Mouse (Mus musculus): Measurements from ENCODE around the gene Gm17359. TPM values are rescaled to one million over a fixed set of nuclear protein-coding genes. Genes with fewer than 3 reads are reported as not detected.
A peak's percentile ranks its signal among the peaks of the same experiment; 100 is the strongest.

The Gm17359 gene
- polyA plus RNA-seq (2015; fragmentation: Nextera tagmentation; extraction: Ambion mirVana): not detected in 2 replicates

DNA sequence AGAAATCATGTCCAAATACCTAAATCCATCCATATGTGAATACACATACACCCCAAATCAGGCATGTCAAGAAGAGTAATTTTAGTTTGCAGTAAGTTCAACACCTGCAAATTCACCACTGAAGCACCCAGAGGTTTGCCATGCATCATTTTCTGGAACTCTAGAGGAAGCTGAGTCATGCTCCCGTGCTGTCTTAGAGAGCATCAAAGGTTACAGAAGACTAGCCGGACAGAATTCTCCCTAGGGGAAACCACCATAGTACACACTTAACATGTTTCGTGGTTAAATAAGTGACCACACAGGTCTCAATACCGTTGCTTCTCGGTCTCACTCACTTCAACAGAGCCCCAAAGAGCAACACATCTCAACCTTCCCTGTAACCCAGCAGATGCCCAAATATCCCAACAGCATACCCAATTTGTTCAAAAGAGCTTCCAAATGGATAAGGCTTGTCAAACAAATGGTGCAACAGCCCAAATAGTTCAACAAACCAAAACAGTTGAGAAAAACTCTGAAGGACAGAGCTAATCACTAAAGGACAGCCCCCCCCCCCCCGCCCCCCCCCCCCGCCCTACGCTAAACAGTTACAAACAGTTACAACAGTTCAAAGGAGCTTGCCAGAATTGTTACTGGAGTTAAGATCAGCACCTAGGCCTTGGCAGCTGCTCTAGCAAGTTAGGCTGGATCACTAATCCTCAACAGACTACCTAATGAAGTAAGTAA is at the start of gene Gm17359:
Gene Gm17359 (plus strand): TSS at position 618 of the 723 bp plus-strand sequence.
- no peaks in the 10 kb centered on the region for H3K27me3 ChIP-seq (replicated peaks; ENCODE audit: control insufficient read depth, insufficient read depth, low read length)
- H3K9ac ChIP-seq (ENCODE audit: low read depth, low read length): no peak within 1 kb of the TSS
- H3K4me2 ChIP-seq (ENCODE audit: low read length): no peak within 1 kb of the TSS
- H3K4me3 ChIP-seq (ENCODE audit: low read length): no peak within 1 kb of the TSS
- H3K4me1 ChIP-seq (ENCODE audit: control insufficient read depth, insufficient read depth, low read depth, low read length): no peaks in the 10 kb centered on the region
- H3K9me3 ChIP-seq (ENCODE audit: control insufficient read depth, low read length): no peaks in the 10 kb centered on the region
- H3K36me3 ChIP-seq (ENCODE audit: control insufficient read depth, insufficient read depth, low read length): no peaks in the 10 kb centered on the region
- H3K27ac ChIP-seq (ENCODE audit: low read depth, low read length): no peak within 1 kb of the TSS
- WGBS: 78% methylated on average over 8 of the region's 8 CpGs
- ATAC-seq: no peak

DNA sequence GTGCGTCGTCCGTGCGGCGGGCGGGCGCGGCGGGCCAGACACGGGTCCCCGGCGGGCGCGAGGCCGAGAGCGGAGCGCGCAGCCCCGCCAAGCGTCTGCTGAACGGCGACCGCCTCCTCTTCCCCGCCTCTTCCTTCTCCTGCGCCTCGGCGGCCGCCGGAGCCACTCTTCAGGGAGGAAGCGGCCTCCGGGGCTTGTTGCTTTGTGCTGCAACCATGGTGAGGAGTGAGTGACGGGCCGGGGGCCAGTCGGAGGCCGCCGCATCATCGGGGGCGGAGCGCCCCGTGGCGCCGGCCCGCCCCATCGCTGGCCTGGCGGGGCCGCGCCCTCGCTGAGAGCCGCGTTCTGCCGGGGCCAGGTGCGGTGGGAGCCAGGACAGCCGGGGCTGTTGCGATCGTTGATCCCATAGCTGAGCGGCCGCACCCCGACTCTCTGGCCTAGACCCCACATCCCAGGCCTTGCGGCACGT is 49.3 kb upstream of the Gm17359 start:
- no peaks in the 10 kb centered on the region for H3K36me3 ChIP-seq (ENCODE audit: control insufficient read depth, insufficient read depth, low read length)
- no peaks in the 10 kb centered on the region for H3K9me3 ChIP-seq (ENCODE audit: control insufficient read depth, low read length)
- H3K4me2 ChIP-seq (ENCODE audit: low read length): peak overlapping the region; percentile 76
- peak; percentile 98 for ATAC-seq
- H3K9ac ChIP-seq (ENCODE audit: low read depth, low read length): peak overlapping the region; percentile 92
- peaks cover 28% of the 10 kb centered on the region for H3K4me1 ChIP-seq (ENCODE audit: control insufficient read depth, insufficient read depth, low read depth, low read length)
- under 1% methylated on average over 46 of the region's 60 CpGs for WGBS
- peak overlapping the region; percentile 97 for H3K4me3 ChIP-seq (ENCODE audit: low read length)
- H3K27me3 ChIP-seq (replicated peaks; ENCODE audit: control insufficient read depth, insufficient read depth, low read length): no peaks in the 10 kb centered on the region
- H3K27ac ChIP-seq (ENCODE audit: low read depth, low read length): peak overlapping the region; percentile 95

- H3K27me3 ChIP-seq (replicated peaks; ENCODE audit: control insufficient read depth, insufficient read depth, low read length): no peaks in the 10 kb centered on the region
- H3K4me1 ChIP-seq (ENCODE audit: control insufficient read depth, insufficient read depth, low read depth, low read length): peaks cover 28% of the 10 kb centered on the region
- H3K4me2 ChIP-seq (ENCODE audit: low read length): peak overlapping the region; percentile 76
- H3K4me3 ChIP-seq (ENCODE audit: low read length): peak overlapping the region; percentile 97
- peak overlapping the region; percentile 92 for H3K9ac ChIP-seq (ENCODE audit: low read depth, low read length)
- H3K36me3 ChIP-seq (ENCODE audit: control insufficient read depth, insufficient read depth, low read length): no peaks in the 10 kb centered on the region
- ATAC-seq: no peak
- H3K9me3 ChIP-seq (ENCODE audit: control insufficient read depth, low read length): no peaks in the 10 kb centered on the region
- H3K27ac ChIP-seq (ENCODE audit: low read depth, low read length): no peak overlapping the region; the same call in 1 of the 2 replicates
- WGBS: 17% methylated on average over 17 of the region's 17 CpGs
These were observed 48.6 kb upstream of the Gm17359 start for GRCm38 (mm10) chr3:79287699-79288458.

DNA sequence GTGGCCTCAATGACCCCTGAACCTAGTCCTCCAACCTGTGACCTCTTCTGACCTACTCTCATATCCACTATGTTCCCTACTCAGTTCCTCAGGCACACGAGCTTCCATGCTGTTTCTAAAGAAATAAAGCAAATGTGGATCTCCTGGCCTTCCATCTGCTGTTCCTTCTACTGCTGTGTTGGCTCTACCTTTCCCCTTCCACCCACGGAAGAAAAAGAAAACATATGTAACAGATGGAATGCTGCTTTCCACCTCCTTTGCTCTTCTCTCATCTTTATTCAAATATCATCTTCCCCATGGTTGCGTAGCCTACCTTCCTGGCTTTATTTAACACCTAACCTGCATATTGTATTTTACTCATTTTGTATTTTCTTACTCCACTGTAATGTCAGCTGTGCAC is 47.4 kb upstream of the Gm17359 start:
- Histone ChIP-seq H3K4me2 (ENCODE audit: low read length) (no peak overlapping the region), H3K27ac (ENCODE audit: low read depth, low read length) (no peak overlapping the region), H3K9me3 (ENCODE audit: control insufficient read depth, low read length) (no peaks in the 10 kb centered on the region), H3K27me3 (replicated peaks; ENCODE audit: control insufficient read depth, insufficient read depth, low read length) (no peaks in the 10 kb centered on the region), H3K9ac (ENCODE audit: low read depth, low read length) (no peak overlapping the region), H3K4me3 (ENCODE audit: low read length) (no peak overlapping the region), H3K4me1 (ENCODE audit: control insufficient read depth, insufficient read depth, low read depth, low read length) (peaks cover 19% of the 10 kb centered on the region), H3K36me3 (ENCODE audit: control insufficient read depth, insufficient read depth, low read length) (no peaks in the 10 kb centered on the region)
- ATAC-seq: no peak
- WGBS: 81% methylated on average over 3 of the region's 3 CpGs

GRCm38 (mm10) chr3:79293023-79293422 is 43.4 kb upstream of the Gm17359 start:
- Histone ChIP-seq H3K9ac (ENCODE audit: low read depth, low read length) (no peak overlapping the region), H3K36me3 (ENCODE audit: control insufficient read depth, insufficient read depth, low read length) (no peaks in the 10 kb centered on the region), H3K4me1 (ENCODE audit: control insufficient read depth, insufficient read depth, low read depth, low read length) (0 out of 2 replicates have a peak, but pooled peaks cover 2% of the 10 kb centered on the region), H3K4me3 (ENCODE audit: low read length) (no peak overlapping the region), H3K27ac (ENCODE audit: low read depth, low read length) (no peak overlapping the region), H3K4me2 (ENCODE audit: low read length) (no peak overlapping the region), H3K9me3 (ENCODE audit: control insufficient read depth, low read length) (no peaks in the 10 kb centered on the region), H3K27me3 (replicated peaks; ENCODE audit: control insufficient read depth, insufficient read depth, low read length) (no peaks in the 10 kb centered on the region)
- no peak for ATAC-seq
- 67% methylated on average over 4 of the region's 4 CpGs for WGBS

- Histone ChIP-seq H3K9ac (ENCODE audit: low read depth, low read length) (no peak overlapping the region), H3K27me3 (replicated peaks; ENCODE audit: control insufficient read depth, insufficient read depth, low read length) (no peaks in the 10 kb centered on the region), H3K36me3 (ENCODE audit: control insufficient read depth, insufficient read depth, low read length) (no peaks in the 10 kb centered on the region), H3K9me3 (ENCODE audit: control insufficient read depth, low read length) (no peaks in the 10 kb centered on the region), H3K27ac (ENCODE audit: low read depth, low read length) (no peak overlapping the region), H3K4me1 (ENCODE audit: control insufficient read depth, insufficient read depth, low read depth, low read length) (no peaks in the 10 kb centered on the region), H3K4me2 (ENCODE audit: low read length) (no peak overlapping the region), H3K4me3 (ENCODE audit: low read length) (no peak overlapping the region)
- WGBS: 90% methylated on average over 3 of the region's 3 CpGs
- no peak for ATAC-seq
These were observed 41.8 kb upstream of the Gm17359 start for GRCm38 (mm10) chr3:79294701-79295100.

GRCm38 (mm10) chr3:79296049-79296448 is 40.4 kb upstream of the Gm17359 start:
- 73% methylated on average over 5 of the region's 5 CpGs for WGBS
- Histone ChIP-seq H3K9me3 (ENCODE audit: control insufficient read depth, low read length) (no peaks in the 10 kb centered on the region), H3K36me3 (ENCODE audit: control insufficient read depth, insufficient read depth, low read length) (no peaks in the 10 kb centered on the region), H3K4me1 (ENCODE audit: control insufficient read depth, insufficient read depth, low read depth, low read length) (no peaks in the 10 kb centered on the region), H3K4me3 (ENCODE audit: low read length) (no peak overlapping the region), H3K9ac (ENCODE audit: low read depth, low read length) (no peak overlapping the region), H3K27ac (ENCODE audit: low read depth, low read length) (no peak overlapping the region), H3K4me2 (ENCODE audit: low read length) (no peak overlapping the region), H3K27me3 (replicated peaks; ENCODE audit: control insufficient read depth, insufficient read depth, low read length) (no peaks in the 10 kb centered on the region)
- ATAC-seq: no peak

DNA sequence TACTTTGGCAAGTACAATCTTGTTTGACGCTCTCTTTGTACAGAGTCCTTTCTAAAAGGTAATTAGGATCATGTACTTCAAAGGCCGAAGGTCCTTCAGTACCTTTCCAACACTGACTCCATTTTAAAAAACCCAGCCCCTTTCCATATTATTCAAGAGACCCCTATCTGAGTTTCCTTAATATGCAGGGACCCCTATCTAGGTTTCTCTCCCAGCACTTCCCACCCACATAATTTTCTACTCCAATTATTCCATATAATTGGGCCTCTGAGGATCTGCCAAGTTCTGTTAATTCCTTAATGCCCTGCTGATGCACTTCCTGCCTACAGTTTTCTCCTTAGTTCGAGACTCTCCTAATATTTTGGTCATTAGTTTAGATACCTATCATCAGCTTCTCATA is 39.9 kb upstream of the Gm17359 start:
- WGBS: 87% methylated on average over 3 of the region's 3 CpGs
- H3K4me1 ChIP-seq (ENCODE audit: control insufficient read depth, insufficient read depth, low read depth, low read length): no peaks in the 10 kb centered on the region
- no peak overlapping the region for H3K27ac ChIP-seq (ENCODE audit: low read depth, low read length)
- no peak overlapping the region for H3K4me2 ChIP-seq (ENCODE audit: low read length)
- no peaks in the 10 kb centered on the region for H3K9me3 ChIP-seq (ENCODE audit: control insufficient read depth, low read length)
- ATAC-seq: no peak
- H3K9ac ChIP-seq (ENCODE audit: low read depth, low read length): no peak overlapping the region
- H3K4me3 ChIP-seq (ENCODE audit: low read length): no peak overlapping the region
- H3K27me3 ChIP-seq (replicated peaks; ENCODE audit: control insufficient read depth, insufficient read depth, low read length): no peaks in the 10 kb centered on the region
- no peaks in the 10 kb centered on the region for H3K36me3 ChIP-seq (ENCODE audit: control insufficient read depth, insufficient read depth, low read length)

- ATAC-seq: no peak
- H3K9me3 ChIP-seq (ENCODE audit: control insufficient read depth, low read length): no peaks in the 10 kb centered on the region
- WGBS: 90% methylated on average over 4 of the region's 4 CpGs
- H3K27ac ChIP-seq (ENCODE audit: low read depth, low read length): no peak overlapping the region
- H3K9ac ChIP-seq (ENCODE audit: low read depth, low read length): no peak overlapping the region
- H3K4me1 ChIP-seq (ENCODE audit: control insufficient read depth, insufficient read depth, low read depth, low read length): no peaks in the 10 kb centered on the region
- no peak overlapping the region for H3K4me2 ChIP-seq (ENCODE audit: low read length)
- no peaks in the 10 kb centered on the region for H3K27me3 ChIP-seq (replicated peaks; ENCODE audit: control insufficient read depth, insufficient read depth, low read length)
- no peak overlapping the region for H3K4me3 ChIP-seq (ENCODE audit: low read length)
- H3K36me3 ChIP-seq (ENCODE audit: control insufficient read depth, insufficient read depth, low read length): no peaks in the 10 kb centered on the region
These were observed 39.2 kb upstream of the Gm17359 start for GRCm38 (mm10) chr3:79297281-79297680.
